Mouse (Mus musculus) CH12.LX (cell line): ENCODE data around the gene Prr14. TPM values are rescaled to one million over a fixed set of nuclear protein-coding genes. Genes with fewer than 3 reads are reported as not detected.

Experiments
- DNase-seq: peaks from one replicate; pipeline ENCODE4 v3.0.0-alpha.2; 2013; ENCODE audit errors: extremely low read depth
- H3K27ac ChIP-seq: 2 replicates; pipeline ENCODE4 v1.5.1; 2012; ENCODE audit warnings: low read depth, mild to moderate bottlenecking, control low read depth, moderate library complexity; ENCODE audit not compliant: insufficient read depth
- H3K27me3 ChIP-seq: replicated peaks from 2 replicates; pipeline ENCODE3; 2012; ENCODE audit warnings: inconsistent platforms
- H3K36me3 ChIP-seq, 2 experiments: replicated peaks in 1 of 2; 2 replicates each; pipeline versions ENCODE3 to v1.6.1; 2012; ENCODE audit warnings: inconsistent platforms in 1 of 2, low read length in 1 of 2, mild to moderate bottlenecking in 1 of 2, mixed read lengths in 1 of 2, moderate library complexity in 1 of 2; ENCODE audit not compliant: control insufficient read depth in 1 of 2, insufficient read depth in 1 of 2
- H3K4me1 ChIP-seq, 2 experiments: 2 replicates each; pipeline ENCODE4 v1.6.1; 2012; ENCODE audit warnings: inconsistent platforms in 1 of 2, moderate library complexity in 1 of 2; ENCODE audit not compliant: insufficient read depth in 2 of 2, control insufficient read depth in 1 of 2
- H3K4me2 ChIP-seq: 2 replicates; pipeline ENCODE4 v1.6.1; 2012; ENCODE audit warnings: low read depth, mild to moderate bottlenecking, control low read depth; ENCODE audit not compliant: poor library complexity, insufficient read depth, severe bottlenecking
- H3K4me3 ChIP-seq, 3 experiments: fragments of 150-350 bp in 1 of 3; sonication (generic) in 1 of 3; replicated peaks in 1 of 3; 2 replicates each; pipeline versions ENCODE3 to v1.5.1; 2011 to 2012; ENCODE audit warnings: low read depth in 2 of 3, low read length in 2 of 3, mild to moderate bottlenecking in 2 of 3, moderate library complexity in 2 of 3, control low read depth in 1 of 3, improper control_type of control experiment in 1 of 3, inconsistent platforms in 1 of 3, mixed read lengths in 1 of 3; ENCODE audit not compliant: poor library complexity in 1 of 3
- H3K79me2 ChIP-seq: replicated peaks from 2 replicates; pipeline ENCODE4 v1.6.1; 2012; ENCODE audit warnings: mild to moderate bottlenecking, moderate library complexity; ENCODE audit not compliant: control insufficient read depth, poor library complexity, insufficient read depth, severe bottlenecking; ENCODE audit errors: extremely low read depth
- H3K9ac ChIP-seq: 2 replicates; pipeline ENCODE4 v1.6.1; 2012; ENCODE audit warnings: low read depth, mild to moderate bottlenecking, control low read depth, moderate library complexity; ENCODE audit not compliant: insufficient read depth
- H3K9me3 ChIP-seq: replicated peaks from 2 replicates; pipeline ENCODE3; 2012; ENCODE audit warnings: low read length, inconsistent platforms, mixed read lengths
- CHD1 ChIP-seq: IDR thresholded peaks from 2 replicates; pipeline ENCODE4 v1.6.1; 2012; ENCODE audit warnings: low read depth, low read length, improper control_type of control experiment, inconsistent platforms
- E2F4 ChIP-seq: IDR thresholded peaks from 2 replicates; pipeline ENCODE4 v1.6.1; 2011; ENCODE audit warnings: low read depth, low read length, improper control_type of control experiment; ENCODE audit not compliant: insufficient replicate concordance
- EP300 ChIP-seq: IDR thresholded peaks from 2 replicates; pipeline ENCODE4 v1.6.1; 2011; ENCODE audit warnings: low read length, improper control_type of control experiment
- GABPA ChIP-seq: IDR thresholded peaks from 2 replicates; pipeline ENCODE4 v1.6.1; 2012; ENCODE audit warnings: low read depth, low read length, improper control_type of control experiment, inconsistent platforms; ENCODE audit not compliant: insufficient replicate concordance
- HCFC1 ChIP-seq: IDR thresholded peaks from 2 replicates; pipeline ENCODE4 v1.6.1; 2012; ENCODE audit warnings: low read depth, mild to moderate bottlenecking, inconsistent platforms, low read length, improper control_type of control experiment
- IRF4 ChIP-seq: IDR thresholded peaks from 2 replicates; pipeline ENCODE4 v1.6.1; 2014; ENCODE audit warnings: low read depth, mild to moderate bottlenecking, inconsistent platforms, low read length, improper control_type of control experiment
- JUND ChIP-seq: conservative IDR thresholded peaks from 2 replicates; pipeline ENCODE4 v1.6.1; 2011; ENCODE audit warnings: low read depth, low read length, improper control_type of control experiment
- KAT2A ChIP-seq: IDR thresholded peaks from 2 replicates; pipeline ENCODE4 v1.6.1; 2012; ENCODE audit warnings: low read length, improper control_type of control experiment, inconsistent platforms; ENCODE audit not compliant: insufficient replicate concordance
- MAX ChIP-seq: IDR thresholded peaks from 2 replicates; pipeline ENCODE4 v1.6.1; 2011; ENCODE audit warnings: low read length, improper control_type of control experiment
- MAZ ChIP-seq: IDR thresholded peaks from 2 replicates; pipeline ENCODE4 v1.6.1; 2012; ENCODE audit warnings: low read depth, mild to moderate bottlenecking, inconsistent platforms, low read length, improper control_type of control experiment, moderate library complexity
- MEF2A ChIP-seq: IDR thresholded peaks from 2 replicates; pipeline ENCODE4 v1.6.1; 2014; ENCODE audit warnings: low read depth, mild to moderate bottlenecking, inconsistent platforms, low read length, improper control_type of control experiment, borderline replicate concordance
- MXI1 ChIP-seq: IDR thresholded peaks from 2 replicates; pipeline ENCODE4 v1.6.1; 2011; ENCODE audit warnings: mild to moderate bottlenecking, low read depth, low read length, improper control_type of control experiment
- NELFE ChIP-seq: IDR thresholded peaks from 2 replicates; pipeline ENCODE4 v1.6.1; 2011; ENCODE audit warnings: low read depth, low read length, improper control_type of control experiment
- PAX5 ChIP-seq: IDR thresholded peaks from 2 replicates; pipeline ENCODE4 v1.6.1; 2012; ENCODE audit warnings: low read length, inconsistent platforms, mixed read lengths
- POLR2A ChIP-seq: IDR thresholded peaks from 2 replicates; pipeline ENCODE4 v1.6.1; 2011; ENCODE audit warnings: low read depth, mild to moderate bottlenecking, improper control_type of control experiment, low read length
- POLR2AphosphoS2 ChIP-seq: IDR thresholded peaks from 2 replicates; pipeline ENCODE4 v1.6.1; 2011; ENCODE audit warnings: low read depth, low read length, improper control_type of control experiment
- RAD21 ChIP-seq: IDR thresholded peaks from 2 replicates; pipeline ENCODE4 v1.6.1; 2011; ENCODE audit warnings: low read depth, mild to moderate bottlenecking, low read length, improper control_type of control experiment, moderate library complexity
- RCOR1 ChIP-seq: conservative IDR thresholded peaks from 2 replicates; pipeline ENCODE4 v1.6.1; 2012; ENCODE audit warnings: low read depth, mild to moderate bottlenecking, inconsistent platforms, low read length, improper control_type of control experiment
- SIN3A ChIP-seq: IDR thresholded peaks from 2 replicates; pipeline ENCODE4 v1.6.1; 2012; ENCODE audit warnings: low read length, improper control_type of control experiment, inconsistent platforms
- TBP ChIP-seq: conservative IDR thresholded peaks from 2 replicates; pipeline ENCODE4 v1.6.1; 2011; ENCODE audit warnings: low read depth, low read length, improper control_type of control experiment
- USF1 ChIP-seq: IDR thresholded peaks from 2 replicates; pipeline ENCODE4 v1.6.1; 2014; ENCODE audit warnings: low read depth, mild to moderate bottlenecking, inconsistent platforms, low read length, improper control_type of control experiment
- USF2 ChIP-seq: conservative IDR thresholded peaks from 2 replicates; pipeline ENCODE4 v1.6.1; 2011; ENCODE audit warnings: low read depth, low read length, improper control_type of control experiment
- ZC3H11A ChIP-seq: IDR thresholded peaks from 2 replicates; pipeline ENCODE4 v1.6.1; 2012; ENCODE audit warnings: low read depth, mild to moderate bottlenecking, inconsistent platforms, low read length, improper control_type of control experiment
- ZKSCAN1 ChIP-seq: IDR thresholded peaks from 2 replicates; pipeline ENCODE4 v1.6.1; 2012; ENCODE audit warnings: low read depth, inconsistent platforms, low read length, improper control_type of control experiment, borderline replicate concordance
- ZNF384 ChIP-seq: IDR thresholded peaks from 2 replicates; pipeline ENCODE4 v1.6.1; 2012; ENCODE audit warnings: low read depth, low read length, improper control_type of control experiment, inconsistent platforms
- dilution Hi-C: fragments of 300-500 bp; cut with MboI; formaldehyde crosslinking; loops from 2 replicates; pipeline ENCODE4 v1.14.3; 2020; ENCODE audit warnings: low sequenced_read_pairs; ENCODE audit not compliant: extremely low pct_unique_long_range_greater_than_20kb, extremely low pct_ligation_motif_present
- in situ Hi-C: fragments of 300-500 bp; cut with MboI; formaldehyde crosslinking; loops from 3 replicates; pipeline ENCODE4 v1.14.3; 2019; ENCODE audit warnings: low sequenced_read_pairs, low pct_ligation_motif_present, low pct_unique_long_range_greater_than_20kb, mixed read lengths
- polyA plus RNA-seq: library from polyadenylated mRNA; unstranded; fragments of >175 nt; gene quantifications from 2 replicates; pipeline ENCODE4 v1.2.1, GENCODE M21; 2012; ENCODE audit warnings: low read depth; ENCODE audit not compliant: insufficient read length
- total RNA-seq, 2 experiments: library from RNA; depleted of rRNA; stranded (reverse); fragments of 300-350 nt in 1 of 2; fragments of >200 nt in 1 of 2; gene quantifications; 2 replicates each; pipeline ENCODE4 v1.2.3; 2012 to 2014

Prr14 gene
- total and polyA plus RNA-seq, 3 experiments: 7.6 to 31.3 (median 10.4) TPM

DNA sequence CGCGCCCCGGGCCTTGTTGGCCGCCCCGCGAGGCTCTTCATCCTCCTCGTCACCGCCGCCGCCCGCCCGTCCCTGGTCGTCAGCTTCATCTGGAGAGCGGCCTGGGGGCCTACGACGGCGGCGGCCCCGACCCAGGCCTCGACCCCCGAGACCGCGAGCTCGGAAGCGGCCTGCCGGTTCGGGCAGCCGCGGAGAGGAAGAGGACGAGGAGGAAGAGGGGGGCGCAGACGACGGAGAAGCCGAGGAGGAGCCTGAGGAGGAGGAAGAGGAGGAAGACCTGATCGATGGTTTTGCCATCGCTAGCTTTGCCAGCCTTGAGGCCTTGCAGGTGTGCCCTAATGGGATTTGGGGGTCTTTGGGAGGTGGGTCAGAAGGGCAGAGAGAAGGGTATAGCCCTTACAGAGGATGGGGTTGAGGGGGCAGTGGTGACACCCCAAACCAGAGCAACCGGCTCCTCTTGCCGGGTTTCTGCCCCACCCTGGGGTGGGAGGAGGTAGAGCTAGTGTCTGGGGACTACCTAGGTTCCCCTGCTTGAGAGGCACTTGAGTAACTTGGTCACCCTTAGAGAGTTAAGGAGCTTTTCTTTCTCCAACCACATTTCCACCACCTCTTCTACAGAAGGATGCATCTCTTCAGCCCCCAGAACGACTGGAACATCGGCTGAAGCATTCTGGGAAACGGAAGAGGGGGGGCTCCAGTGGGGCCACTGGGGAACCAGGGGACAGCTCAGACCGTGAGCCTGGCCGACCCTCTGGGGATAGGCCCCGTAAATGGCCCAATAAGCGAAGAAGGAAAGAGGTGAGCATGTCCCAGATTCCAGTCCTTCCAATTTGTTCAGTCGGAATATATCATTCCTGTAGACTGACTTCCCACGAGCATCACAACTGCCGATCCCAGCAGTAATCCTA lies 20.2 kb downstream of the Prr14 start:
- H3K9ac ChIP-seq: peak overlapping the region; percentile 98
- in situ Hi-C loops: loop anchor here (5.0 kb wide), 1 partner anchor 117 kb away; no protein-coding TSS in a partner anchor
- peaks cover 50% of the 10 kb centered on the region for H3K79me2 ChIP-seq
- dilution Hi-C loops: no loop called here
- peaks cover 37 to 62% of the 10 kb centered on the region in 2 experiments for H3K36me3 ChIP-seq
- H3K27ac ChIP-seq: peak overlapping the region; percentile 88
- H3K4me3 ChIP-seq: peak overlapping the region; percentile 80 to 98 (median 97)
- peak; percentile 34 for DNase-seq
- H3K27me3 ChIP-seq: no peaks in the 10 kb centered on the region
- peak overlapping the region; percentile 87 for H3K4me2 ChIP-seq
- peaks cover 8 to 38% of the 10 kb centered on the region in 2 experiments for H3K4me1 ChIP-seq
- no peak for TF ChIP-seq KAT2A
- no peak for TF ChIP-seq CHD1
- peak; percentile 12; the same call in 1 of the 2 replicates for TF ChIP-seq IRF4
- TF ChIP-seq E2F4: no peak
- TF ChIP-seq POLR2A: peak; percentile 17; the same call in 1 of the 2 replicates
- no peak for TF ChIP-seq ZKSCAN1
- no peak for TF ChIP-seq MXI1
- no peak for TF ChIP-seq SIN3A
- TF ChIP-seq MAX: no peak
- 0 out of 2 replicates have a peak, but pooled peaks have one; percentile 29 for TF ChIP-seq HCFC1
- H3K9me3 ChIP-seq: no peaks in the 10 kb centered on the region

DNA sequence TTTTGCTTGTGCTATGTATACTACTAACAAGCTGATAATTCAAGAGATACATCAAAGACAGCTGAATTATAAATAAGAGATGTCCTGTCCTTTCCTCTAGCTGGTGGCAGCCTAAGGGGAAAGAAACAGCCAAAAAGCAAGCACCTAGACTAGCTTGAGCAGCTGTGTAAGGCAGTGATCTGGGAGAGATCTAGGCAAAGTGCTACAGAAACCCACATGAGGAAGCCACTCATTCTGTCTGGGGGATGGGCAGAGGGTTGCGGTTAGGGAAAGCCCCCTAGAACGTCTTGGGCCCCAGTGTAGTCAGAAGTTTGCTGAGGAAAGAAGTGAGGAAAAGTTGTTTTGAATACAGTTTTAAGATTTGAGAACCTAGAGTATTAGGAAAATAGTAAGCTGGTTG lies 20.9 kb downstream of the Prr14 start:
- in situ Hi-C loops (no loop called here), dilution Hi-C loops (no loop called here)
- peaks cover 37 to 62% of the 10 kb centered on the region in 2 experiments for H3K36me3 ChIP-seq
- peak overlapping the region; percentile 98 for H3K9ac ChIP-seq
- H3K79me2 ChIP-seq: peaks cover 53% of the 10 kb centered on the region
- peaks cover 8 to 38% of the 10 kb centered on the region in 2 experiments for H3K4me1 ChIP-seq
- H3K27ac ChIP-seq: peak overlapping the region; percentile 88
- TF ChIP-seq TBP: peak; percentile 52; the same call in 1 of the 2 replicates
- no peak for TF ChIP-seq EP300
- no peak for TF ChIP-seq MAZ
- TF ChIP-seq ZC3H11A: no peak
- no peak for TF ChIP-seq GABPA
- peak; percentile 86; the same call in 1 of the 2 replicates for TF ChIP-seq IRF4
- no peak for TF ChIP-seq MEF2A
- TF ChIP-seq RAD21: no peak
- no peak for TF ChIP-seq PAX5
- no peak for TF ChIP-seq USF2
- no peak for TF ChIP-seq ZNF384
- peak; percentile 78 for TF ChIP-seq MXI1
- peak; percentile 98 for TF ChIP-seq SIN3A
- no peak for TF ChIP-seq JUND
- TF ChIP-seq POLR2AphosphoS2: peak; percentile 55; the same call in 1 of the 2 replicates
- TF ChIP-seq ZKSCAN1: no peak
- TF ChIP-seq USF1: no peak
- TF ChIP-seq NELFE: no peak
- TF ChIP-seq RCOR1: no peak
- DNase-seq: peak; percentile 96
- H3K9me3 ChIP-seq: no peaks in the 10 kb centered on the region
- H3K4me2 ChIP-seq: peak overlapping the region; percentile 87
- H3K4me3 ChIP-seq: peak overlapping the region; percentile 80 to 98 (median 97)
- no peaks in the 10 kb centered on the region for H3K27me3 ChIP-seq
